Comparison of ENCODE assay signal across 19 mouse cellular contexts in the genomic region with DNA sequence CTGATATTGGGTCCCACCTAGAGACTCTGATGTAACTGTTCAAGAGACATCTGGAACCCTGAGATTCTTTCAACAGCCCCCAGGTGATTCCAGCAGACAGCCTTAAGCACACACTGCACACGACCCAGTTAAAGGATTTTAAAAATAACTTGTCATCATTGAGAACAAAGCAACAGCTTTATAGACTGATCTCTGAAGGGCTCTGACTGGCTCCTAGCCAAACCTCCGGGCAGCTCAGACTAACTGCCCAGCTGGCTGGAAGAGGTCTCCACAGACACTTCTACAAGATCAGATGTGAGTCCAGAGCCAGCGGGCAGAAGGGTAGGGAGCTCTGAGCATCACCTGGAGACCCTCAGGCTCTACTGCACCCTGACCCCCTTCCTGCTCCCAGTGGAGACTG.
A peak's percentile ranks its signal among the peaks of the same experiment; 100 is the strongest.
DNase-seq lines count a peak whose midpoint lies in the region; ATAC-seq and TF ChIP-seq lines count a peak whose summit lies in the region.
"Had no signal": no experiment of that assay in that cellular context is flagged by ENCODE, and none has a peak within 500 bp of the region (broad histone marks: within the 10 kb centered on the region; RNA-seq: fewer than 3 reads in every experiment).

No protein-coding gene starts in this region.

- H3K4me2 ChIP-seq in stomach, postnatal 0 days (replicated peaks; ENCODE audit: low read depth) = no peak overlapping the region
- H3K4me2 ChIP-seq: heart, embryonic 12.5 days; hindbrain, embryonic 14.5 days; midbrain, embryonic 13.5 days had no signal

- TF ChIP-seq CTCF in stomach, postnatal 0 days (IDR thresholded peaks at IDR 0.05; ENCODE audit: low read depth) = no peak

- no peak overlapping the region for H3K27ac ChIP-seq in stomach, postnatal 0 days (replicated peaks)
- H3K27ac ChIP-seq: embryonic facial prominence, embryonic 10.5 days; gastrocnemius, adult 2 months; hindbrain, embryonic 14.5 days; macrophage; midbrain, embryonic 13.5 days had no signal

- no peaks in the 10 kb centered on the region for H3K27me3 ChIP-seq in stomach, postnatal 0 days (ENCODE audit: control insufficient read depth, insufficient read depth, low read length)

- TF ChIP-seq EP300 in stomach, postnatal 0 days (optimal IDR thresholded peaks at IDR 0.05) = no peak

- 30% methylated on average over 3 of the region's 3 CpGs for WGBS in stomach, postnatal 0 days

- no peak for ATAC-seq in stomach, postnatal 0 days (ENCODE audit: low FRiP score, low TSS enrichment)
- ATAC-seq: forebrain, embryonic 16.5 days; midbrain, embryonic 13.5 days had no signal

- no peaks in the 10 kb centered on the region for H3K36me3 ChIP-seq in stomach, postnatal 0 days (ENCODE audit: control insufficient read depth, insufficient read depth, low read length)
- H3K36me3 ChIP-seq: embryonic facial prominence, embryonic 10.5 days; heart, embryonic 12.5 days; midbrain, embryonic 13.5 days had no signal

- peaks cover 11% of the 10 kb centered on the region for H3K4me1 ChIP-seq in stomach, postnatal 0 days (replicated peaks; ENCODE audit: control insufficient read depth, insufficient read depth)

- no peak overlapping the region for H3K4me3 ChIP-seq in stomach, postnatal 0 days (ENCODE audit: low read depth, low read length)
- H3K4me3 ChIP-seq: embryonic facial prominence, embryonic 10.5 days; gastrocnemius, adult 2 months; heart, embryonic 12.5 days; midbrain, embryonic 13.5 days had no signal

- peak; percentile 36 for DNase-seq in adrenal gland, postnatal 10 days
- DNase-seq in adrenal gland, adult 8-10 months = no peak
- peak; percentile 68 for DNase-seq in heart, postnatal 4 days
- no peak for DNase-seq in heart, adult 18-20 months
- peak; percentile 46 for DNase-seq in retina, postnatal 1 day
- no peak for DNase-seq in retina, embryonic 14.5 days (ENCODE audit: low spot score)
- peak; percentile 22 for DNase-seq in lung, postnatal 36 days
- no peak for DNase-seq in stomach, postnatal 0 days (ENCODE audit: low spot score)
- DNase-seq: cerebellum, adult 11 months; cerebellum, postnatal 36 days; gastrocnemius, adult 2 months; kidney, adult 18-20 months; thymus, adult 2 months had no signal

- H3K9me3 ChIP-seq in stomach, postnatal 0 days (ENCODE audit: control insufficient read depth, low read length) = no peaks in the 10 kb centered on the region
- H3K9me3 ChIP-seq: embryonic facial prominence, embryonic 10.5 days; heart, embryonic 12.5 days; midbrain, embryonic 13.5 days had no signal

- H3K9ac ChIP-seq in stomach, postnatal 0 days (ENCODE audit: low read length) = no peak overlapping the region
- H3K9ac ChIP-seq: heart, embryonic 12.5 days; hindbrain, embryonic 14.5 days; midbrain, embryonic 13.5 days had no signal

Comparison
In these comparisons a context has a peak if more than half of its experiments do, and no peak if none do; other contexts are left out.
1. DNase-seq: peak in adrenal gland, postnatal 10 days (single experiment), heart, postnatal 4 days (single experiment), retina, postnatal 1 day (single experiment) and lung, postnatal 36 days (single experiment); none in adrenal gland, adult 8-10 months (single experiment), heart, adult 18-20 months (0 of 2), retina, embryonic 14.5 days (single experiment) and stomach, postnatal 0 days (single experiment).